Mouse (Mus musculus) myocyte (in vitro differentiated cells): ENCODE measurements around the gene Lrwd1. TPM values are rescaled to one million over a fixed set of nuclear protein-coding genes. Genes with fewer than 3 reads are reported as not detected.
A peak's percentile ranks its signal among the peaks of the same experiment; 100 is the strongest.

ENCODE experiments used
- H3K27me3 ChIP-seq: one replicate; pipeline ENCODE4 v1.6.1; 2011; ENCODE audit not compliant: control insufficient read depth, insufficient read depth, insufficient read length
- H3K36me3 ChIP-seq: one replicate; pipeline ENCODE4 v1.6.1; 2011; ENCODE audit not compliant: control insufficient read depth, insufficient read depth
- H3K4me2 ChIP-seq: one replicate; pipeline ENCODE4 v1.6.1; 2011; ENCODE audit warnings: low read depth, control low read depth
- H3K4me3 ChIP-seq: one replicate; pipeline ENCODE4 v1.5.1; 2011; ENCODE audit warnings: mild to moderate bottlenecking, control low read depth, moderate library complexity
- H3K79me2 ChIP-seq: one replicate; pipeline ENCODE4 v1.6.1; 2011; ENCODE audit not compliant: control insufficient read depth, insufficient read depth
- H3ac ChIP-seq: one replicate; pipeline ENCODE4 v1.6.1; 2011; ENCODE audit not compliant: control insufficient read depth, insufficient read length
- CEBPB ChIP-seq: IDR thresholded peaks from 2 replicates; pipeline ENCODE4 v1.6.1; 2011; ENCODE audit warnings: mild to moderate bottlenecking, moderate library complexity; ENCODE audit not compliant: poor library complexity, insufficient read depth, severe bottlenecking
- E2F4 ChIP-seq: IDR thresholded peaks from one replicate; pipeline ENCODE4 v1.6.1; 2011; ENCODE audit warnings: mild to moderate bottlenecking, control low read depth, moderate library complexity; ENCODE audit not compliant: insufficient read depth
- MAX ChIP-seq: IDR thresholded peaks from one replicate; pipeline ENCODE4 v1.6.1; 2011; ENCODE audit warnings: low read depth, mild to moderate bottlenecking, control low read depth
- MYOD1 ChIP-seq, 3 experiments: IDR thresholded peaks; one replicate each; pipeline ENCODE4 v1.6.1; 2011; ENCODE audit warnings: control low read depth in 2 of 3, low read depth in 2 of 3, mild to moderate bottlenecking in 2 of 3, moderate library complexity in 1 of 3; ENCODE audit not compliant: insufficient read length in 2 of 3, control insufficient read depth in 1 of 3
- MYOG ChIP-seq, 3 experiments: IDR thresholded peaks; one replicate each; pipeline ENCODE4 v1.6.1; 2011; ENCODE audit warnings: control low read depth in 2 of 3, low read depth in 2 of 3, mild to moderate bottlenecking in 2 of 3; ENCODE audit not compliant: insufficient read length in 2 of 3, control insufficient read depth in 1 of 3, insufficient read depth in 1 of 3
- POLR2A ChIP-seq: IDR thresholded peaks from one replicate; pipeline ENCODE4 v1.6.1; 2011; ENCODE audit warnings: low read depth, mild to moderate bottlenecking, control low read depth, moderate library complexity; ENCODE audit not compliant: insufficient read length
- POLR2AphosphoS2 ChIP-seq: IDR thresholded peaks from one replicate; pipeline ENCODE4 v1.6.1; 2011; ENCODE audit warnings: low read depth, control low read depth; ENCODE audit not compliant: insufficient read length
- REST ChIP-seq: IDR thresholded peaks from one replicate; pipeline ENCODE4 v1.6.1; 2011; ENCODE audit warnings: mild to moderate bottlenecking, control low read depth, moderate library complexity; ENCODE audit not compliant: insufficient read depth, insufficient read length
- SRF ChIP-seq: IDR thresholded peaks from one replicate; pipeline ENCODE4 v1.6.1; 2011; ENCODE audit warnings: low read depth; ENCODE audit not compliant: control insufficient read depth, insufficient read length
- TCF12 ChIP-seq: IDR thresholded peaks from one replicate; pipeline ENCODE4 v1.6.1; 2011; ENCODE audit warnings: mild to moderate bottlenecking, control low read depth; ENCODE audit not compliant: poor library complexity, insufficient read depth, severe bottlenecking
- TCF3 ChIP-seq: IDR thresholded peaks from one replicate; pipeline ENCODE4 v1.6.1; 2011; ENCODE audit warnings: low read depth, control low read depth; ENCODE audit not compliant: insufficient read length
- USF1 ChIP-seq: IDR thresholded peaks from one replicate; pipeline ENCODE4 v1.6.1; 2011; ENCODE audit warnings: low read depth, mild to moderate bottlenecking, control low read depth, moderate library complexity
- polyA plus RNA-seq: library from polyadenylated mRNA; unstranded; fragments of >200 nt; fragmentation: generic; extraction: Trizol; gene quantifications from one replicate; pipeline ENCODE4 v1.2.1, GENCODE M21; 2012; ENCODE audit warnings: missing spikeins

The Lrwd1 gene
- polyA plus RNA-seq, 1 experiment, result 31.7 TPM

DNA sequence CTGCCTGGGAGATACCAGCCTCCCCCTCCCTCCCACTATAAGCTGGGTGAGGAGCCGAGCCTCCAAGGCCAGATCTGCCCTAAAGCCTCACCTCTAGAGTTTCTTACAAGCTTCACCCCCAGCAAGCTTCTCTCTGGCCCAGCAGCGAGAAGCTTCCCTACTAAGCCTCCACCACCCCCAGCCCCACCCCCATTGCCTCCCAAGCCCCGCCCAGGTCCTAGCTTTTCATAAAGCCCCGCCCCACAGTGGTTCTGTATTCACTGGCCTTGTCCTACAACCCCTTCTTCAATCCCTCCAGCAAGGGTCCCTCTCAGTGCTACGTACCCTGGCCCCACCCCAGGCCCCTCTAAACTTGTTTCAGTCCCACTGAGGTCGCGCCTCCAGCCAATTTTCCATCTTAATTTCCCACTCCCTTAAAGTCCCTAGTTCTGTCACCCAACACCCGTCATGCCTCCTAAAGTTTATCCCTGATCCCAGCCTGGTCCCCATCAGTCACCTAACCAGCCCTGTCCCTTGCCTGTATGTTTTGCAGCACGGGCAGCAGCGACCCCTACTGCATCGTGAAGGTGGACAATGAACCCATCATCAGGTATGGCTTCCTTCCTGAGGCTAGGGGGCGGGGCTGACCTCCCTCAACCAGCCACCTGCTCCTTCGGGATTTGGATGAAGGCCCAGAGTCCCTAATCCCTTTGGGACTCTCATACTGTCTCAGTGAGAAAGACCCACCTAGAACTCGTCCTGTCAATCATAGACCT is 46.9 kb downstream of the Lrwd1 start:
- H3K36me3 ChIP-seq, result no peaks in the 10 kb centered on the region
- TF ChIP-seq CEBPB (no peak), TCF12 (no peak), USF1 (no peak), MYOG (IDR thresholded peaks at IDR 0.05; ENCODE audit: control insufficient read depth in 1 of 3, insufficient read depth in 1 of 3, insufficient read length in 2 of 3, low read depth in 2 of 3) (no peak), SRF (no peak), MYOD1 (IDR thresholded peaks at IDR 0.05; ENCODE audit: control insufficient read depth in 1 of 3, insufficient read length in 2 of 3, low read depth in 2 of 3) (no peak), POLR2AphosphoS2 (no peak), POLR2A (no peak), MAX (no peak)
- no peak overlapping the region for H3K4me2 ChIP-seq
- no peak overlapping the region for H3ac ChIP-seq
- no peak overlapping the region for H3K4me3 ChIP-seq
- H3K27me3 ChIP-seq, result no peaks in the 10 kb centered on the region
- peaks cover 12% of the 10 kb centered on the region for H3K79me2 ChIP-seq

DNA sequence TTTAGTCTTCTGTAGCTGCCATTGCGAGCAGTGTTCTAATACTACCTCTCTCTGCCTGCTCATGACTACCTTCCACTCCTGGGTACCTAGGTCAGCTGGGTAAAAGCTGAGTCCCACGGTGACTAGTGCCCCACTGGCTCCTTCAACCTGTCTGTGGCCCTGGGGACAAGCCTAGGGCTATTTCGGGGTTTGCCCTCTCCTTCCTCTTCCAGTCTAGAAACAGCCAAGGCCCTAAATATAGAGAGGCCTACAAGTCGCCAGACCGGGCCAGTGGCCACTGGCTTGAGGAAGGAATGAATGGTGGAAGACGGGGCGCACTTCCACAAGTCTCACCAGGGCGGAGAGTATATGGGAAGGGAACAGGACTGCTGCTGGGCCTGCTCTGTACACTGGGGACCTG is 49.6 kb downstream of the Lrwd1 start:
- H3K36me3 ChIP-seq, result no peaks in the 10 kb centered on the region
- no peak overlapping the region for H3ac ChIP-seq
- H3K4me3 ChIP-seq, result no peak overlapping the region
- H3K79me2 ChIP-seq, result peaks cover 12% of the 10 kb centered on the region
- no peak for TF ChIP-seq MYOD1 (IDR thresholded peaks at IDR 0.05; ENCODE audit: control insufficient read depth in 1 of 3, insufficient read length in 2 of 3, low read depth in 2 of 3)
- no peak for TF ChIP-seq CEBPB
- TF ChIP-seq TCF12, result no peak
- TF ChIP-seq TCF3, result no peak
- no peak for TF ChIP-seq POLR2A
- TF ChIP-seq MAX, result no peak
- TF ChIP-seq POLR2AphosphoS2, result no peak
- TF ChIP-seq USF1, result no peak
- no peak for TF ChIP-seq MYOG (IDR thresholded peaks at IDR 0.05; ENCODE audit: control insufficient read depth in 1 of 3, insufficient read depth in 1 of 3, insufficient read length in 2 of 3, low read depth in 2 of 3)
- TF ChIP-seq E2F4, result no peak
- TF ChIP-seq REST, result no peak
- TF ChIP-seq SRF, result no peak
- no peaks in the 10 kb centered on the region for H3K27me3 ChIP-seq
- H3K4me2 ChIP-seq, result peak overlapping the region; percentile 88

DNA sequence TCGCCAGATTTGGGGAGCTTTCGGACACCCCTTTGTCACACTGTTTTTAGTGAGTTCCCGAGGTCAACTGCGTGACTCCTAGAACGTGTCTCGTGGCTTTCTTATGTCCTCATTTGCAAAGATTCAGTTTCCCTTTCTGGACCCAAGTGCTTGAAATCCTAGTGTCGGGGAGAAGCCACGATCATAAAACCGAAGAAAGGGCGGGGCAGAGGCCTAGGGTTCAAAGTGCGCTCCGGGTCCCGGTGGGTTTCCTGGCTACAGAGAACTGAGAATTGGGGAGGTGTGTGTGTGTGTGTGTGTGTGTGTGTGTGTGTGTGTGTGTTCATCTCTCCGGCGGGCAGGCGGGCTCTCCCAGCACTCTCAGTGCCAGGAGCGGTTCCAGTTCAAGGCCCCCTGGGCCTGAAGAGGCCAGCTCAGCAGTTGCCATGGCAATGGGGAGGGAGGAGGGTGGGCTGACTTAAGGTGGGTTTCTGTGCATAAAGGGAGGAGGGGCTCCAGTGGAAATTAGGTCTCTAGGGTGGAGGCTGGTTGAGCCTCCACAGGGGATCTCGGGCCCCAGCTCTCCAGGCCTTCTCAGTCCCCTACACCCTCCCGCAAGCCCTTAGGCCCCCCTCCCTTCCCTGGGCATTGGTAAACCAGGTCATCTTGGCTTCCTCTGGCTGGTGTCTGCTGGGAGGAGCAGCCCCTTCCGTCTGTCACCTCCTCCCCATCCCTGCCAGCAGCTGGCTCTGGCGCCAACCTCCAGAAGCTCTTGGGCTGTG is 50.8 kb downstream of the Lrwd1 start:
- Histone ChIP-seq H3K79me2 (peaks cover 12% of the 10 kb centered on the region), H3K36me3 (no peaks in the 10 kb centered on the region), H3K27me3 (no peaks in the 10 kb centered on the region), H3K4me3 (peak overlapping the region; percentile 68), H3ac (no peak overlapping the region), H3K4me2 (peak overlapping the region; percentile 88)
- no peak for TF ChIP-seq SRF
- TF ChIP-seq POLR2AphosphoS2, result no peak
- no peak for TF ChIP-seq CEBPB
- TF ChIP-seq E2F4, result no peak
- TF ChIP-seq MYOD1 (IDR thresholded peaks at IDR 0.05; ENCODE audit: control insufficient read depth in 1 of 3, insufficient read length in 2 of 3, low read depth in 2 of 3), result no peak
- TF ChIP-seq MAX, result no peak
- TF ChIP-seq POLR2A, result no peak
- TF ChIP-seq REST, result no peak
- no peak for TF ChIP-seq MYOG (IDR thresholded peaks at IDR 0.05; ENCODE audit: control insufficient read depth in 1 of 3, insufficient read depth in 1 of 3, insufficient read length in 2 of 3, low read depth in 2 of 3)
- no peak for TF ChIP-seq TCF12
- TF ChIP-seq TCF3, result no peak
- no peak for TF ChIP-seq USF1

DNA sequence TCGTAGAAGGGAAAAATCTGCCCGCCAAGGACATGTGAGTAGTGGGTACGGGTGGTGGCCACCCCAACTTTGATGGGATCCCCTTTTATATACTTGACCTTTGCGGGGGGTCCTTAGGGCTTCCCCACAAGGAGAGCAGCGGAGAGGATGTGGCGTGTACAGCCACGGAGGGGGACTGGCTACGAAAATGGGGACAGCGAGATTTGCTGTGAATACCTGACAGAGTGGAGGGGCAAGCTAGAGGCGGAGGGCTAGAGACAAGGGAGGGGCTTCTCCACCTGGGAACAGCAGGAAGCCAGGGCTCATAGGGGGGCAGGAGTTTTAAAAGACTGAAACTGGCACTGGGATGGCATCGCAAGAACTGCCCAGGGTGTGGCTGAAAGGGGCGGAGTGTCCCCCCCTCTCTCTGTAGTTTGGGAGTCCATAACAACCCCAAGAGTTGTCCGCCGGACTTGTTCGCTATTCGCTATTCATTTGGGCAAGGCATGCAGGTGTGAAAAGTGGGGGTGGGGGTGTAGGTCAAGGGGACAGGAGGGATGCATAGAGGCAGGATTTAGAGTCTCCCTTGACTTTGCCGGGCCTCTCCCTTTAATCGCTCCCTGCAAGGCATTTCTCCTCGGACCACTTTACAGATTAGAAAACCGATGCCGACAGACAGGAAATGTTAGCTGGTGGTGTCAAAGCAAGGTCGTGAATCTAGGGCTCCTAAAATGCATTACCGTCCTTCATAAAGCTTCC is 51.6 kb downstream of the Lrwd1 start:
- H3ac ChIP-seq, result peak overlapping the region; percentile 31
- H3K27me3 ChIP-seq, result no peaks in the 10 kb centered on the region
- peaks cover 12% of the 10 kb centered on the region for H3K79me2 ChIP-seq
- H3K36me3 ChIP-seq, result no peaks in the 10 kb centered on the region
- peak overlapping the region; percentile 88 for H3K4me2 ChIP-seq
- H3K4me3 ChIP-seq, result peak overlapping the region; percentile 68
- TF ChIP-seq USF1 (no peak), TCF3 (no peak)
